Mouse (Mus musculus) MEL (cell line): ENCODE data around the gene Fmo4. TPM values are rescaled to one million over a fixed set of nuclear protein-coding genes. Genes with fewer than 3 reads are reported as not detected.

Experiments
- DNase-seq: peaks from one replicate; pipeline ENCODE4 v3.0.0; 2011; ENCODE audit warnings: low read depth, low spot score
- H3K27ac ChIP-seq: 2 replicates; pipeline ENCODE4 v1.5.1; 2012; ENCODE audit warnings: low read depth, mild to moderate bottlenecking, control low read depth, low read length, moderate library complexity; ENCODE audit not compliant: control insufficient read depth
- H3K27me3 ChIP-seq, 2 experiments: fragments of 150-350 bp in 1 of 2; sonication (generic) in 1 of 2; 2 replicates each; pipeline ENCODE4 v1.6.1; 2012; ENCODE audit warnings: low read length in 2 of 2, mild to moderate bottlenecking in 2 of 2, improper control_type of control experiment in 1 of 2, moderate library complexity in 1 of 2; ENCODE audit not compliant: insufficient read depth in 2 of 2, control insufficient read depth in 1 of 2
- H3K36me3 ChIP-seq, 2 experiments: 2 replicates each; pipeline ENCODE4 v1.6.1; 2012 to 2014; ENCODE audit warnings: low read length in 2 of 2, improper control_type of control experiment in 1 of 2, inconsistent platforms in 1 of 2, mild to moderate bottlenecking in 1 of 2; ENCODE audit not compliant: insufficient read depth in 2 of 2, control insufficient read depth in 1 of 2
- H3K4me1 ChIP-seq, 2 experiments: fragments of 150-350 bp in 1 of 2; sonication (generic) in 1 of 2; 2 replicates each; pipeline ENCODE4 v1.6.1; 2012; ENCODE audit warnings: low read length in 2 of 2, improper control_type of control experiment in 1 of 2, mild to moderate bottlenecking in 1 of 2; ENCODE audit not compliant: insufficient read depth in 2 of 2, control insufficient read depth in 1 of 2
- H3K4me3 ChIP-seq, 2 experiments: fragments of 150-350 bp in 1 of 2; sonication (generic) in 1 of 2; 2 replicates each; pipeline ENCODE4 v1.5.1; 2012; ENCODE audit warnings: low read depth in 2 of 2, low read length in 2 of 2, mild to moderate bottlenecking in 2 of 2, moderate library complexity in 2 of 2, control low read depth in 1 of 2, improper control_type of control experiment in 1 of 2; ENCODE audit not compliant: control insufficient read depth in 1 of 2, insufficient read depth in 1 of 2
- H3K79me2 ChIP-seq: 2 replicates; pipeline ENCODE4 v1.6.1; 2012; ENCODE audit warnings: mild to moderate bottlenecking, low read length, moderate library complexity; ENCODE audit not compliant: control insufficient read depth, poor library complexity, insufficient read depth
- H3K9ac ChIP-seq: 2 replicates; pipeline ENCODE4 v1.6.1; 2012; ENCODE audit warnings: low read depth, mild to moderate bottlenecking, control low read depth, low read length, moderate library complexity; ENCODE audit not compliant: control insufficient read depth, poor library complexity, severe bottlenecking
- H3K9me3 ChIP-seq: fragments of 150-350 bp; sonication (generic); replicated peaks from 2 replicates; pipeline ENCODE4 v1.6.1; 2012; ENCODE audit warnings: mild to moderate bottlenecking, low read length, improper control_type of control experiment, moderate library complexity; ENCODE audit not compliant: insufficient read depth
- CHD1 ChIP-seq: IDR thresholded peaks from 2 replicates; pipeline ENCODE4 v1.6.1; 2012; ENCODE audit warnings: low read depth, mild to moderate bottlenecking, inconsistent platforms, low read length, improper control_type of control experiment
- EP300 ChIP-seq, 2 experiments: IDR thresholded peaks; 2 replicates each; pipeline ENCODE4 v1.6.1; 2011; ENCODE audit warnings: improper control_type of control experiment in 2 of 2, low read length in 2 of 2, low read depth in 1 of 2, mild to moderate bottlenecking in 1 of 2
- ETS1 ChIP-seq: IDR thresholded peaks from 2 replicates; pipeline ENCODE4 v1.6.1; 2012; ENCODE audit warnings: low read depth, mild to moderate bottlenecking, inconsistent platforms, low read length, improper control_type of control experiment, moderate library complexity
- HCFC1 ChIP-seq: IDR thresholded peaks from 2 replicates; pipeline ENCODE4 v1.6.1; 2012; ENCODE audit warnings: low read depth, mild to moderate bottlenecking, inconsistent platforms, low read length, improper control_type of control experiment, moderate library complexity
- KAT2A ChIP-seq: conservative IDR thresholded peaks from 2 replicates; pipeline ENCODE4 v1.6.1; 2012; ENCODE audit warnings: low read depth, low read length, improper control_type of control experiment, inconsistent platforms
- MAFK ChIP-seq: IDR thresholded peaks from 2 replicates; pipeline ENCODE4 v1.6.1; 2011; ENCODE audit warnings: low read depth, mild to moderate bottlenecking, low read length, improper control_type of control experiment, borderline replicate concordance
- MXI1 ChIP-seq: IDR thresholded peaks from 2 replicates; pipeline ENCODE4 v1.6.1; 2011; ENCODE audit warnings: mild to moderate bottlenecking, low read depth, low read length, improper control_type of control experiment
- MYB ChIP-seq: IDR thresholded peaks from 2 replicates; pipeline ENCODE4 v1.6.1; 2011; ENCODE audit warnings: mild to moderate bottlenecking, low read depth, low read length, improper control_type of control experiment
- MYC ChIP-seq: IDR thresholded peaks from 2 replicates; pipeline ENCODE4 v1.6.1; 2011; ENCODE audit warnings: low read depth, mild to moderate bottlenecking, low read length, improper control_type of control experiment, moderate library complexity
- NELFE ChIP-seq: IDR thresholded peaks from 2 replicates; pipeline ENCODE4 v1.6.1; 2011; ENCODE audit warnings: low read depth, low read length, improper control_type of control experiment
- POLR2A ChIP-seq, 2 experiments: IDR thresholded peaks; 2 replicates each; pipeline ENCODE4 v1.6.1; 2011 to 2012; ENCODE audit warnings: low read length in 2 of 2, mild to moderate bottlenecking in 2 of 2, control low read depth in 1 of 2, improper control_type of control experiment in 1 of 2, low read depth in 1 of 2, moderate library complexity in 1 of 2; ENCODE audit not compliant: control insufficient read depth in 1 of 2, insufficient read depth in 1 of 2, poor library complexity in 1 of 2
- POLR2AphosphoS2 ChIP-seq: IDR thresholded peaks from 2 replicates; pipeline ENCODE4 v1.6.1; 2011; ENCODE audit warnings: low read length, improper control_type of control experiment
- RAD21 ChIP-seq: IDR thresholded peaks from 2 replicates; pipeline ENCODE4 v1.6.1; 2011; ENCODE audit warnings: mild to moderate bottlenecking, low read depth, low read length, improper control_type of control experiment
- TBP ChIP-seq: IDR thresholded peaks from 2 replicates; pipeline ENCODE4 v1.8.0; 2011; ENCODE audit warnings: low read depth, low read length, improper control_type of control experiment
- UBTF ChIP-seq: IDR thresholded peaks from 2 replicates; pipeline ENCODE4 v1.6.1; 2012; ENCODE audit warnings: low read depth, mild to moderate bottlenecking, inconsistent platforms, low read length, improper control_type of control experiment, moderate library complexity, borderline replicate concordance; ENCODE audit not compliant: insufficient read depth
- ZKSCAN1 ChIP-seq: IDR thresholded peaks from 2 replicates; pipeline ENCODE4 v1.6.1; 2012; ENCODE audit warnings: low read depth, mild to moderate bottlenecking, inconsistent platforms, low read length, improper control_type of control experiment, moderate library complexity
- polyA plus RNA-seq, 2 experiments: library from polyadenylated mRNA; stranded (reverse) in 1 of 2; unstranded in 1 of 2; fragments of >175 nt in 1 of 2; fragments of >200 nt in 1 of 2; gene quantifications; 2 replicates each; pipeline versions ENCODE4 v1.2.1 to v1.2.4; 2012; ENCODE audit warnings: low replicate concordance in 2 of 2, low read depth in 1 of 2; ENCODE audit not compliant: insufficient read length in 2 of 2, insufficient read depth in 1 of 2, missing spikeins in 1 of 2
- total RNA-seq: library from RNA; depleted of rRNA; stranded (reverse); fragments of 300-350 nt; gene quantifications from 2 replicates; pipeline ENCODE4 v1.2.3, GENCODE M21; 2012

Fmo4 gene
- total and polyA plus RNA-seq, 3 experiments, result not detected

DNA sequence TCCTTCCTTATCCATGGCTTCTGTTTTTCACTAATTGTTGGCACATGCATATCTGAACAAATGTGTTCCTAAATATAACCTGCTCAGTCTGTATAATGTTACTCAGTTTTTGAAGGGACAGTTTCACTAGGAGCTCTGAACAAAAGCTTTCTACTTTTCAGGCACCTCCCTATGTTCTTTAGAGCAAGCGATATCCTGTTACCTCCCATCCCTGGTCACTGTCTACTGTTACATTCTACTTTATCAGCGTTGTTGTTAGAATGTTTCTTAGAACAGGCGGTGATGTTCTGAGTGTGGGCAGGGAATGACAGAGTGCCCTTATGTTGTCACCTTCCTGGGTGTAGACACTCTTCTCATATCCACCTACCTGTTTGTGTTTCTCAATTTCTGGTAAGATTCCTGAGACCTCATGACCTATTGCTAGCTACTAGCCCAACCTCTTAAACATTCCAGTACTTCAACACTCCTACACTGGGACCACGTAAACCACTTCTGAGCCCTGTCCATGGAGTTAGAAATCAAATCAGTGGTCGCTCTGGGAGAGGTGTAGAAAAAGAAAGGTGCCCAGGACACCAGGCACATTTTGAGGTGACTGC is 35.7 kb downstream of the Fmo4 start:
- TF ChIP-seq ZKSCAN1, result no peak
- no peak for TF ChIP-seq TBP
- TF ChIP-seq MYC, result no peak
- TF ChIP-seq MXI1, result no peak
- TF ChIP-seq KAT2A, result no peak
- Histone ChIP-seq H3K27me3 (0 out of 4 replicates have a peak, but pooled peaks cover 0 to 2% of the 10 kb centered on the region in 2 experiments), H3K36me3 (no peaks in the 10 kb centered on the region)

DNA sequence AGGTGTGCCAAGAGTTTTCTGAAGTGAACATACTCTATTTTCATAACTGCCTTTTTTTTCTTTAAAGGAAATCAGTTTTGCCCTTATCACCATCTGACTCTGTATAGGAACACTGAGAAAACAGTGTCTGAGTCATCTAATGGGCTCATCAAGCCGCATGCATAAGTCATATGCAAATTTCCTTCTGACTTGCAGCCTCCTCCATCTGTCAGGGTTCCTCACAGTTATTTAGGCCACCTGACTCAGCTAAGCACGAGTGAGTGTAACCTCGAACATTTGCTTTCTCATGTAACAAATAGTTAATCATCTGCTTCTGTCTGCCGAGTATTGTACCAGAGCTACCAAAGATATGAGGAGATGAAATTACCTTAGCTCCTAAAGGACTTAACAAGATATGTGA is 40.1 kb downstream of the Fmo4 start:
- Histone ChIP-seq H3K9me3 (no peaks in the 10 kb centered on the region), H3K4me1 (no peaks in the 10 kb centered on the region), H3K4me3 (no peak overlapping the region), H3K9ac (no peak overlapping the region), H3K79me2 (no peaks in the 10 kb centered on the region), H3K36me3 (no peaks in the 10 kb centered on the region), H3K27ac (no peak overlapping the region), H3K27me3 (peaks cover 0 to under 1% of the 10 kb centered on the region in 2 experiments; a peak in 1 of 4 replicates)
- no peak for DNase-seq
- TF ChIP-seq MYB, result no peak
- no peak for TF ChIP-seq CHD1
- no peak for TF ChIP-seq KAT2A
- TF ChIP-seq NELFE, result no peak
- TF ChIP-seq MAFK, result no peak
- TF ChIP-seq UBTF, result no peak
- no peak for TF ChIP-seq EP300 (IDR thresholded peaks at IDR 0.05; ENCODE audit: low read depth in 1 of 2, low read length in 2 of 2)
- TF ChIP-seq TBP, result no peak
- TF ChIP-seq ETS1, result no peak
- no peak for TF ChIP-seq HCFC1
- TF ChIP-seq POLR2A (IDR thresholded peaks at IDR 0.05; ENCODE audit: control insufficient read depth in 1 of 2, insufficient read depth in 1 of 2, low read depth in 1 of 2, low read length in 2 of 2, poor library complexity in 1 of 2), result no peak
- TF ChIP-seq POLR2AphosphoS2, result no peak
- no peak for TF ChIP-seq RAD21

More for the DNA sequence above, 35.7 kb downstream of the Fmo4 start:
- H3K9ac ChIP-seq, result no peak overlapping the region
- DNase-seq, result no peak
- no peaks in the 10 kb centered on the region for H3K79me2 ChIP-seq
- H3K9me3 ChIP-seq, result no peaks in the 10 kb centered on the region
- H3K4me3 ChIP-seq, result no peak overlapping the region
- no peaks in the 10 kb centered on the region for H3K4me1 ChIP-seq
- no peak overlapping the region for H3K27ac ChIP-seq
